Mouse (Mus musculus): ENCODE results near the gene Tns1.

DNA sequence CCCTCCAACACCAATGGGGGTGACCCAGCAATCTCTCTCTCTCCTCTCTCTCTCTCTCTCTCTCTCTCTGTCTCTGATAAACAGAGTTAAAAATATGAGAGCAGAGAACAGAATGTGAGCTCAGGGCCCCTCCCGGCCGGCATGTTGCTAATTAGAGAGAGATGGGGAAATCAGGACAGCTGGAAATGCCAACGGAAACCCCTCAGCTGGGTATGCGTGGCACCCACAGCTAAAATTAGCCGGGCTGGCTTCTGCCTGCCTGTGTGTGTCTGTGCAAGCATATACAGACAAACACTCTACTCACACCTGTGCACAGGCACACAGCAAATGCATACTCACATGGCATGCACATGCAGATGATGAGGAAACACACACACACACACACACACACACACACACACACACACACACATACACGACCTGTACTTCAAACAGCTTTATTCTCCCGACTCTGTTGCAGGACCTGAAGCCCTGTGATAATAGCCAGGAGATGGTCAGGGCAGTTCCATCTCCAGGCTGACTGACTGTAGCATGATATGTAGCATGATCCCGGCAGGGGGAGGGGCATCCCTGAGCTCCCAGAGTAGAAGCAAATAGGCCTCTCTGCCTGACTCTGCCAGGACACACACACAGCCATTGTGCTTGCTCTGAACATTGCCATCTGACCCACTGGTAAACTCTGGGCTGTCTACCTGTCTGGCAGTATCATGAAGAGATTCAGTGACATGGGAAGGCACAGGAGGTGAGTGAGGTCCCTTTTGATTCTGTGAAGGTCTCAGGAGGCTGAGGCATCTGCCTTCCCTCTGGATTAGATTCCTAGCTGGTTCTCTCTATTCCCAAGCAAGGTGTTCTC is 208.8 kb downstream of the Tns1 start:
- TF ChIP-seq CTCF (IDR thresholded peaks at IDR 0.05; ENCODE audit: low read depth, low read length) (no peak), POLR2A (IDR thresholded peaks at IDR 0.05; ENCODE audit: extremely low read depth, insufficient read depth, low read length) (no peak)

Measured in liver, adult 2 months (tissue).